Mouse (Mus musculus): Measurements from ENCODE around the gene Inpp5e. TPM values are rescaled to one million over a fixed set of nuclear protein-coding genes. Genes with fewer than 3 reads are reported as not detected.
"Not testable (repeated sequence)": the region's sequence is repeated elsewhere in the genome, so short reads cannot be mapped to it uniquely, and the experiment has no call there.

Inpp5e gene
- total RNA-seq, 2 experiments from 2014 or later = 22.2 to 25.1 TPM

DNA sequence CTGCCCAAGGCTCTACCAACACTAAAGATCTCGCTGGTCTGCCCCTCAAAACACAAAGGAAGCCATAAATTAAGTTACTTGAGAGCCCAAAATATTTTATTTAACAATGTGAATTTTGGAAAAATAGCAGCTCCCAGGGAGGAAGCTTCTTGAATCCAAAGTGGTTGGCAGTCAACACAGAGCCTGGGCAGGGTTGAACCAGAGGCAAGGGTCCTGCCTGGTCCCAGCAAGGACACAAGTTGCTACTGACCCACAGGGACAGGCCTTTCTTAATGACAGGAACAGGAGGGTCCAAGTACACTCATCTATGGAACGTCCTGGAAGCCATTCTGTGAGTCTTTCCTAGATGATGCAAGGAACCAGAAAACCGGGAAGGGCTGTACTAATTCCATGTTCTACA lies 359 bp upstream of the Inpp5e start:
- peak overlapping the region; percentile 96 for H3K27ac ChIP-seq
- DNase-seq (ENCODE audit: low spot score in 2 of 2) = no peak
- H3K4me3 ChIP-seq = peak overlapping the region; percentile 99
- TF ChIP-seq CTCF (conservative IDR thresholded peaks at IDR 0.05) = no peak

DNA sequence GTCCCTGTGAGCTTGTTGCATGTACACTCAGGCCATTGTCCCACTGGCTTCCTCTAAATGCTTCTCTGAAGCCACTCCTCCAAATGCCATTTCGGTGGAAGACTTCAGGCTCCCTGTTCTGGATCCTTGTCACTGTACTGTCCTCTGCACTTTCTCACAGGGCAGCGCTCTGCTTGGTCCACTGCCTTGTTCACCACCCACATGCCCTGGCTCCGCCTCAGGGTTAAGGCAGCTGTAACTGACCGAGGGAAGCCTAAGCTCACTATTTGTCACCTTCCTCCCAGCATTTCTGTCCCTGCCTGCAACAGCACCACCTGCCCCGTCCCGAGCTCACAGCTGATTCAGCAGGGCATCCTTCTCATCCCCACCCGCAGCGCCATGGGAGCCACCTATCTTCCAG lies 5.7 kb downstream of the Inpp5e start:
- DNase-seq (ENCODE audit: low spot score in 2 of 2) = no peak
- Histone ChIP-seq H3K27ac (no peak overlapping the region), H3K4me3 (no peak overlapping the region)
- no peak for TF ChIP-seq CTCF (conservative IDR thresholded peaks at IDR 0.05)

DNA sequence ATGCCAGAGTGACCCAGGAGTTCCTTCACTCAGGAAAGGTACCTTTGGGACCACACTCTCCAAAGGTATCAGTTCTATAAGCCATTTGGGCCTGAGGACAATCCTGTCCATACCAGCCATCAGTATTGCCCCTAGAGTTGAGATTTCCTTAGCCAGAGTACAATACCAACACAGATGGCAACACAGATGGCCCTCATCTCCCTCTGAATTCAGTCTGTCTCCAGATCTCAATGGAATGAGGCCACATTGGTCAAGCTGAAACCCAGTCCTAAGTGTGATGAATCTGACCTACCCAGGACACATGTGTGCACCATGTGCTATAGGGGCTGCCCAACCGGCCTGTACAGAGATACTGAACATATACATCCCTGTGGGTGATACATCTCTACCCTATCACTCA lies 6.7 kb downstream of the Inpp5e start:
- H3K27ac ChIP-seq = 0 out of 2 replicates have a peak overlapping the region, but pooled peaks have one; percentile 11
- no peak for TF ChIP-seq CTCF (conservative IDR thresholded peaks at IDR 0.05)
- no peak for DNase-seq (ENCODE audit: low spot score in 2 of 2)
- no peak overlapping the region for H3K4me3 ChIP-seq

GRCm38 (mm10) chr2:26401023-26401422 lies 8.0 kb downstream of the Inpp5e start:
- Histone ChIP-seq H3K27ac (no peak overlapping the region), H3K4me3 (no peak overlapping the region)
- DNase-seq (ENCODE audit: low spot score in 2 of 2) = no peak
- TF ChIP-seq CTCF (conservative IDR thresholded peaks at IDR 0.05) = no peak

DNA sequence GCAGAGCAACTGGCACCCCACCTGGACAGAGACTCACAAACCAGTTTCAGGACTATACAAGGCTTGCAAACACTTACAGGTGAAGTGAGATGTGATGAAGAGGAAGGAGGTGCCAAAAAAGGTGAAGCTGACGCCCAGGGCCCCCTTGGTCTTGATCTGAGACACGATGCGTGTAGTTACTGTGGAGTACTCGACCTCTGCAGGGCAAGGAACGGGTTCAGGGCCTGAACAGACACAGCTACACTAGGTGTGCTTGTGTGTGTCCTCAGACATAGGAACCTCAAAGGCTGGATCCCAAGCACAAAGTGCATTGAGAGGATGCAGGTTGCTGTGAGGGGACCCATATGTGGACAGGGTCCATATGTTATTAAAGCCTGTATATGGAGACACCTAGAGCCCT lies 8.7 kb downstream of the Inpp5e start:
- TF ChIP-seq CTCF (conservative IDR thresholded peaks at IDR 0.05) = no peak
- no peak overlapping the region for H3K4me3 ChIP-seq
- no peak for DNase-seq (ENCODE audit: low spot score in 2 of 2)
- H3K27ac ChIP-seq = no peak overlapping the region

GRCm38 (mm10) chr2:26399647-26400046 lies 9.4 kb downstream of the Inpp5e start:
- Histone ChIP-seq H3K27ac (0 out of 2 replicates have a peak overlapping the region, but pooled peaks have one; percentile 5), H3K4me3 (no peak overlapping the region)
- no peak for DNase-seq (ENCODE audit: low spot score in 2 of 2)
- no peak for TF ChIP-seq CTCF (conservative IDR thresholded peaks at IDR 0.05)

DNA sequence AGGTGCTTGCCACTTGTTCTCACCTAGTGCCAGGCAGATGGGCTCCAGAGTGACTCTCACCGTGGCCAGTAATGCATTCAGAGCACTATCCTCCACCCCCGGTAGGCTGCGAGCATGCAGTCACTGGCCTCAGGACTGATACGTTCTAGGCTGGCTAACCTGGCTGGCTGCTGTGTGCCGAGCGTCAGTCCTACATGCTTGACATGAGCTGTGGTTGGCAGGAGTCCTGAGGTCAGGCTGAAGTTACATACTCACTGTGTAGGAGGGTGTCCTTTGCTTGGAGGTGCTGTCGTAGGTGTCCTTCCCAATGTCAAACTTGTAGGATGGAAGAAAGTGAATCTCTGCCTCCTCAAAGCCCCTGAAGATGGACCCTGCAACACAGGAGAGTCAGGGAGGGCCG lies 10.0 kb downstream of the Inpp5e start:
- Histone ChIP-seq H3K4me3 (no peak overlapping the region), H3K27ac (peak overlapping the region; percentile 51; the same call in 1 of the 2 replicates)
- TF ChIP-seq CTCF (conservative IDR thresholded peaks at IDR 0.05) = no peak
- no peak for DNase-seq (ENCODE audit: low spot score in 2 of 2)

DNA sequence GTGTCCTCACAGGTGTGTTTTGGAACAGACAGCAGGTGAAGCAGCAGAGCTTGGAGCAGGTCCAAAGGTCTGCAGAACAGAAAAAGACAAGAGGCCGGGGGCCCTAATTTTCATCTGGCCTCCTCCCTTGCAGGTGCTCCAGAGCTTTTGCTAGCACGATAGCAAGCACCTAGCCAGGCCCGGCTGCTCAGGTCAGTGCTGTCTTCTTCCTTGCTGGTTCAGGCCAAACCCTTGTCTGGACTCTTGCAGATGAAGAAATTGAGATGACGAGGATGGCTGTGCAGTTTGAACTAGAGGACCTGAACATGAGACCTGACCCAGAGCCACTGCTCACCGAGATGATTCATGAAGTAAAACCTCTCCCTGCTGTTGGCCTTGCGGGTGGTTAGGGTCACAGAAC lies 17.4 kb downstream of the Inpp5e start:
- H3K4me3 ChIP-seq = no peak overlapping the region
- H3K27ac ChIP-seq = no peak overlapping the region
- TF ChIP-seq CTCF (conservative IDR thresholded peaks at IDR 0.05) = no peak
- DNase-seq (ENCODE audit: low spot score in 2 of 2) = no peak

DNA sequence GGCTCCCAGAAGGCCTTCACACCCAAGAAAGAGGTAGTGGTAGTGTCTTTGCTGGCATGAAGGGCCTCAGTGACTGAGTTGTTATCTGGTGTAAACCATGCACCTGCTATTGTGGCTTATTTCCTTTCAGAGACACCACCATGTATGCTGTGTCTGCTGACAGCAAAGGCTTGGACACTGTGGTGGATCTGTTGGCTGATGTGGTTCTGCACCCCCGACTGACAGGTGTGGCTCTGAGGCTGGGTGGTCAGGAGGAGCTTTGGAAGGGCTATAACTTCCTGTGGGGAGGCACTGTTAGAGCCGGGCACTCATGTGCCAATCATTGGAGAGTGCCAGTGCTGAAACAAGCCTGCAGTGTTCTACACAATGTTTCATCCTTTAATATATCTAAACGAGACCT lies 18.0 kb downstream of the Inpp5e start:
- DNase-seq (ENCODE audit: low spot score in 2 of 2) = no peak
- no peak overlapping the region for H3K4me3 ChIP-seq
- H3K27ac ChIP-seq = no peak overlapping the region
- TF ChIP-seq CTCF (conservative IDR thresholded peaks at IDR 0.05) = no peak

DNA sequence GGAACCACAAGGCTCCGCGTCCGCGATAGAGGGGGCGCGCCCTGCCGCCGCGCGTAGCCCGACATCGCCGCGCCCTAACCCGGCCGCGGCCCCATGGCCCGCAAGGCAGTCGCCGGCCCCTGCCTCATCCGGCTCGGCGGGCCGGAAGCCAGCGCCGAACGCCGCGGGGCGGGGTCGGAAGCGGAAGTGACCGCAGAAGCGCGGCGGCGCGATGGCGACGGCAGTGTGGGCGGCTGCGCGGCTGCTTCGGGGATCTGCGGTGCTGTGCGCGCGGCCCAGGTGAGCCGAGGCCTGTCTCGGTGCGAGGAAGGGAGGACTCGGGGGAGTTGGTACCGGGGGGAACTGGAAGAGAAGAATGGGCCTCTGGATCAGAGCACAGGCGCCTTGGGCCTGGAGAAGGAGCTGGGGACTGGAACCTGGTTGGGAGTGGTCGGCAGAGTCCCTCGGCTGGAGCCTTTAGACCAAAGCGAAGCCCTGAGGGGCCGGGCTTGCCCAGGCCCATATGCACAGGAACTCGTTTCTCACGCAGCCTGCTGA lies 19.8 kb downstream of the Inpp5e start, which contains the start of the genes Entr1 and Pmpca:
TSS of gene Entr1 (minus strand) at position 163 of the 537 bp plus-strand sequence.
TSS of gene Pmpca (plus strand) at position 186 of the 537 bp plus-strand sequence.
- DNase-seq (ENCODE audit: low spot score in 2 of 2) = peak; percentile 82 to 85

GRCm38 (mm10) chr2:26388682-26389153 lies 20.3 kb downstream of the Inpp5e start:
- peak overlapping the region; percentile 89 for H3K27ac ChIP-seq

More for the DNA sequence above, 19.8 kb downstream of the Inpp5e start, which contains the start of the genes Entr1 and Pmpca:
- 0 out of 2 replicates have a peak, but pooled peaks have one; percentile 3 for TF ChIP-seq CTCF (conservative IDR thresholded peaks at IDR 0.05)
- Histone ChIP-seq H3K4me3 (peak within 1 kb of the TSS; percentile 98), H3K27ac (peak within 1 kb of the TSS; percentile 89)

DNA sequence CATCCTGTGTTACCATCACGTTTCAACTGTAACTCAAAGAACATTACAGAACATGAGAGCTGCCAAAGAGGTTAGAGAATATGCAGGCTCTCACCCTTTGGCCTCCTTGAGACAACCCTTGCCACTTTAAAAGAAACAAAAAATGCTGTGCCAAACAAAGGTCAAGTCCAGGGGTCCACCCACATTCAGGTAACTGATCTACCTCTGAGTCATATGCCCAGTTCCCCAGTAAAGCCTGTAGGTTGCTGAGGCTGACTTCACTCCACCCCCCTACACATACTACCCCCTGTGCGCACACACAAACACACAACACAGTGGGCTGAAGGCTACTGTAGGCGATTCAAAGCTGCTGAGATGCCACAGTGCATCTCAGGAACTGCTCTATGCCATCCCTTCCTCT lies 21.3 kb downstream of the Inpp5e start:
- no peak for TF ChIP-seq CTCF (conservative IDR thresholded peaks at IDR 0.05)
- no peak for DNase-seq (ENCODE audit: low spot score in 2 of 2)
- no peak overlapping the region; the same call in 1 of the 2 replicates for H3K4me3 ChIP-seq
- no peak overlapping the region for H3K27ac ChIP-seq

More at GRCm38 (mm10) chr2:26388682-26389153, 20.3 kb downstream of the Inpp5e start:
- no peak for TF ChIP-seq CTCF (conservative IDR thresholded peaks at IDR 0.05)
- no peak for DNase-seq (ENCODE audit: low spot score in 2 of 2)
- peak overlapping the region; percentile 98 for H3K4me3 ChIP-seq

DNA sequence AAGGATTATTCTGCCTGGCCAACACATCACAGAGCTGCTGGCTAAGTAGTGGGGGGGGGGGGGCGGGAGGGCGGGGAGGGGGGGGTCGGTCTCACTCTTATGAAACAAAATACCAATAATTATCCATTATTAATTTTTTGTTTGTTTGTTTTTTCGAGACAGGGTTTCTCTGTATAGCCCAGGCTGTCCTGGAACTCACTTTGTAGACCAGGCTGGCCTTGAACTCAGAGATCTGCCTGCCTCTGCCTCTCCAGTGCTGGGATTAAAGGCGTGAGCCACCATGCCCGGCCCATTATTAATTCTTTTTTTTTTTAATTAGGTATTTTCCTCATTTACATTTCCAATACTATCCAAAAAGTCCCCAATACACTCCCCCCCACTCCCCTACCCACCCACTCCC lies 28.1 kb downstream of the Inpp5e start:
- Histone ChIP-seq H3K4me3 (peak overlapping the region; percentile 92), H3K27ac (peak overlapping the region; percentile 82; the same call in 1 of the 2 replicates)
- DNase-seq (ENCODE audit: low spot score in 2 of 2) = not testable (repeated sequence)
